Mouse (Mus musculus) G1E-ER4 (cell line): ENCODE results near the gene Depdc5. TPM values are rescaled to one million over a fixed set of nuclear protein-coding genes. Genes with fewer than 3 reads are reported as not detected.

Source experiments
- GATA1 ChIP-seq: IDR thresholded peaks from one replicate; pipeline ENCODE4 v1.8.0; 2012; ENCODE audit warnings: low read length, inconsistent platforms
- polyA plus RNA-seq: library from polyadenylated mRNA; stranded (reverse); fragments of >175 nt; gene quantifications from 2 replicates; pipeline ENCODE4 v1.2.3, GENCODE M21; 2012

Gene Depdc5
- polyA plus RNA-seq, 1 experiment, result 1.9 TPM

- TF ChIP-seq GATA1, result no peak
These were observed 121.9 kb downstream of the Depdc5 start for GRCm38 (mm10) chr5:32985379-32985778.

DNA sequence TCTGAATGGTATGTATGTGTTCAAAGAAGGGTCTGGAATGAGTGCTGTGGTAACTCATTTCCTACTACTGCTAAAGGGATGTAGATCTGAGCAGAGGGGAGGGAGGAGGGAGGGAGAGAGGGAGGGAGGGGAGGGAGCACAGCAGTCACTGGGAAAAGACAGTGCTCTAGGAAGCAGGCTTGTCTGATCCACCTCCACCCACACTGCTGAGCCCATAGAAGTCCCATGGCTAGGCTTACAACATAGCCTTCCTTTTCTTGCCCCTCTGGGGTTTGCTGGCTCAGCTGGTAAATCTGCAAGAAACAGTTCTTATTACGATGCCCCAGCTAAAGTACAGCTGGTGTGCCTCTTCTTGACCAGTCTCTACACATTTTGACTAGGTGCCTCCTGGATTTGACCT lies 124.4 kb downstream of the Depdc5 start:
- TF ChIP-seq GATA1, result no peak

GRCm38 (mm10) chr5:32989959-32990640 lies 126.6 kb downstream of the Depdc5 start:
- TF ChIP-seq GATA1, result no peak

DNA sequence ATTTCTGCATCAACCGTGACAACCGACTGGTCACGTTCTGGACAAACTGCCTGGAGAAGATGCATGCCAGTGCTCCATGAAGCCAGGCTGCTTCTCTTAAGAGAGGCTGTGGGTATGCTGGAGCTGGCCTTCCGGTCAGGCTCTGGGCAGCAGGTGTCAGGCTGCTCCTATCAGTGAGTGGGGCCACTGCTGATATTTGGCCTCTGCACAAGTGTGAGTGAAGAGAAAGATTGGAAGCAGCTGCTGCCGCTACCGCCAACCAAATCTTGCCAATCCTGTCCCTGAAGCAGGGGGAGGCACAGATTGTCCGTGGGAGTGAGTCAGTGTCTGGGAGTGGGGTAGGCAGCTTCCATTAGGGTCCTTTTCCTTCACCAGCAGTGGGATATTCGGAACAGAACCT lies 127.7 kb downstream of the Depdc5 start:
- no peak for TF ChIP-seq GATA1

DNA sequence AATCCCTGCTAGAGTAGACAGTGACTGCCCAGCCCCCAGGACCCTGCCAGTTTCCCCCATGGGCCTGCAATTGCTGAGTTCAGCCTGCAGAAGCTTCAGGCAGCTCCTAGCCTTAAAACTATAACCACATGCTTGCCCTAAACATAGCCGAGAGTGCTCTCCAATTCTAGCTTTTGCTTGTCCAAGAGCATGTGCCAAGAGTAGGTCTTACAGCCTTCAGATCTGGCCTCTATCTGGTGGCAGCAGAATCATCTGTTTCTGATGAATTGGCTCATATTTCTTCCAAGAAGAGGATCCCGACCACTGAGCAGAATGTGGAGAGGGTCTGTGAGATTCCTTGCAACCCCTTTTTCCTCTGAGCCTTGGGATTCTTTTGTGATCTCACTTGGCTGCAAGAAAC lies 131.0 kb downstream of the Depdc5 start:
- TF ChIP-seq GATA1, result no peak

DNA sequence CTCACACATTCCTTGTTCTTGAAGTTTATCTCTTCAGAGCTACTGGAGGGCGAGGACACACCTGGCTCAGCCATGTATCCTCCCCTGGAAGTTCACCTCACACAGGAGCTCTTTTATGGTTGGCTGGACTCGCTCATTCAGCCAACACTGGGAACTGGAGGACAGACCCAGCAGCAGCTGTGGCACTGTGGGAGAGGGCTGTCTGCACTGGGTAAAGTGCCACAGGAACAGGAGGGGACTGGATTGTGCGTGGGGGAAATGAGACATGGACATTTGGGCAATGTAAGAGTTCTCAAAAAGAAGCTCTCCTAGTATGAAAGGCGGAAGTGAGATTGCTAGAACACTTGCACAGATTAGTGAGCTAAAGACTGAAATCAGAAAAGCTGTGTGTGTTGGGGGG lies 132.3 kb downstream of the Depdc5 start:
- no peak for TF ChIP-seq GATA1

DNA sequence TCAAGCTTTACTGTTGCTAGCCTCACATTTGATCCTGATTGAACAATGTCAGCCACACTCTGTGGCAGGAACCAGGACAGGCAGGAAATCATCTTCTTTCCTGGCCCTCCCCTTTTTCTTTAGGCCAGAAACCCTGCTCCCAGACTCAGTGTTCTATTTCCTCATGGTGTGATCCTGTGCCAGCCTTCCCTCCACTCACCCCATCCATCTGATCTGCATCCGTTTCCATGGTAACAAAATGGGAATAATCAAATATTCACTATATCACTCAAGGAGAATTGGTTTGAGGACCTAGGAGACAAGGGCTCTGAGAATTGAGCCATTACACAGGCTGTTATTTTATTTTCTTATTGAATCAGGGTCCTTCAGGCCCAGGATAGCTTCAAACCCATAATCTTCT lies 133.1 kb downstream of the Depdc5 start:
- no peak for TF ChIP-seq GATA1

- TF ChIP-seq GATA1, result no peak
These were observed 134.2 kb downstream of the Depdc5 start for GRCm38 (mm10) chr5:32997686-32998085.

- no peak for TF ChIP-seq GATA1
These were observed 135.3 kb downstream of the Depdc5 start for GRCm38 (mm10) chr5:32998783-32999182.

GRCm38 (mm10) chr5:33001111-33001510 lies 137.6 kb downstream of the Depdc5 start:
- TF ChIP-seq GATA1, result no peak

GRCm38 (mm10) chr5:33002781-33003180 lies 139.3 kb downstream of the Depdc5 start:
- TF ChIP-seq GATA1, result no peak

DNA sequence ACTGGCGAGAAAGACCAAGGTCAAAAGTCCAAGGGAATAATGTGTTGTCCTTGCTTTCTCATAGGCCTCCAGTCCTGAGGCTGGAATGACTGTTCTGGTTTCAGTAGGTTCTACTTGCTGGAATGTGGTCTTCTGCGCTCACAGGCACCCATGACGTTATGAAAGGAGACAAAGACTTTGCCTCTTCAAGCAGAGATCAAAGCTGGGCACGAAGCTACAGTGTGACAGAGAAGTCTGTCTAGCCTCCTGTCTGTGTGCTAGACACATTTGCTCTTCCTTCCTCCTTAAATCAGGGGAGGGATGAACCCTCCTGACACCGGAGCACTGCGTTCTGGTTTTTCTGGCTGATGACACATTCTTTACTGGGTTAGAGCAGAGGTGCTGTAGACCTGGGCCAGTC lies 140.0 kb downstream of the Depdc5 start:
- TF ChIP-seq GATA1, result no peak

DNA sequence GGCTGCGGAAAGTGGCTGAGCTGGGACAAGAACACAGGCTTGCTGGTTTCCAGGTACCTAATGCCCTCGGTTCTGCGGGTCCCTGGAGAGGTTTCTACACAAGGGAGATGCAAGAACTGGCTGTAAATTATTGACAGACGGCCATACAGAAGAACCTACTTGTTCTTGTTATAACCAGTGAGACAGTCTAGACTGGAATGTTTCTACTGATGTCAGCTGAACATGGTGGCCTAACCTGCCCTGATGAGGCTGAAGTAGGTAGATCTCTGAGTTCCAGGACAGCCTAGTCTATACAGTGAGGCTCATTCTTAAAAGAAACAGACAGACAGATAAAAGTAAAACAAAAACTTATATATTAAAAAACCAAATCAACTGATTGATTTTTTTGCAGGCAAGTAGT lies 140.6 kb downstream of the Depdc5 start:
- no peak for TF ChIP-seq GATA1

- no peak for TF ChIP-seq GATA1
These were observed 142.1 kb downstream of the Depdc5 start for GRCm38 (mm10) chr5:33005442-33006145.

DNA sequence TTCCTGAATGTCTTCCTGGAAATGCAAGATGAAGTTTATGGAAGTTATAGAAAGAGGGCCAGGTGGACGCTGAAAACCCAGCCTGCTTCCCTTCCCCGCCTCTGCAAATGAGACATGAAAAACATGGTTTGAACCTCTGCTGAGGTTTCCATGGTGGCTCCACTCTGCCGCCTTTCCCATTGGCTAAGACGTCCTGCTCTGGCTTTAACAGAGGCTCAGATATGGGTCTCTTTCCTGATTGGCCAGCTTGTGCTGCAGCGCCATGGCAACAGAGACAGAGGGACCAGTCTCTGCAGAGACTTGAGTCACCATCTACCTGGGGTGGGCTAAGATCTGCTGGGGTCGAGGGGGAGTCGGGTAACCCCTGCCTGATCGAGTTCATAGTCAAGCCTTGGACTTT lies 143.2 kb downstream of the Depdc5 start:
- TF ChIP-seq GATA1, result no peak

GRCm38 (mm10) chr5:33007371-33007770 lies 143.9 kb downstream of the Depdc5 start:
- no peak for TF ChIP-seq GATA1

DNA sequence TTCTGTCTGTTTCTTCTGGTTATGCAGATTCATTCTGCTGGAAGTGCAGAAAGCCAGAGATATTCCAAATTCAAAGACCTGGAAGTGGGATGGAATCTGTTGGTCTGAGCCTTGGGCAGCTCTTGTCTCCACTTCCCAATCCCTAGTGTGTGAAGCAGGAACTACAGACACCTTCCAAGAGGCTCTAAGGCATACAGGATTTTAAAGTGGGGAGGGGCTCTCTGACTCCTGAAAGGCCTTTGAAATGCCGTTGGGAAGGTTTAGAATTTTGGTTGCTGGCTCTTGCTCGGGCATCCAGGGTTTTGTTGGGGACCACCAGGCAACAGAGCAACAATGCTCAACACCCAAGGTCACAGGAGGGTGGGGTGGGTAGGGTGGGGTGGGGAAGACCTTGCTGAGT lies 145.8 kb downstream of the Depdc5 start:
- TF ChIP-seq GATA1, result no peak
